Mouse (Mus musculus): ENCODE results near the gene Fgfr2.

Fgfr2 gene

GRCm38 (mm10) chr7:132889691-132890090 is 233.5 kb downstream of the Fgfr2 start:
- no peak for DNase-seq (ENCODE audit: low read depth, low spot score)

GRCm38 (mm10) chr7:132888518-132889249 is 234.5 kb downstream of the Fgfr2 start:
- no peak for DNase-seq (ENCODE audit: low read depth, low spot score)

- no peak for DNase-seq (ENCODE audit: low read depth, low spot score)
Observed at GRCm38 (mm10) chr7:132888052-132888451, 235.1 kb downstream of the Fgfr2 start.

GRCm38 (mm10) chr7:132887019-132887804 is 235.9 kb downstream of the Fgfr2 start:
- no peak for DNase-seq (ENCODE audit: low read depth, low spot score)

- no peak for DNase-seq (ENCODE audit: low read depth, low spot score)
Observed at GRCm38 (mm10) chr7:132884031-132884430, 239.1 kb downstream of the Fgfr2 start.

- DNase-seq (ENCODE audit: low read depth, low spot score) = no peak
Observed at GRCm38 (mm10) chr7:132882343-132882742, 240.8 kb downstream of the Fgfr2 start.

GRCm38 (mm10) chr7:132880276-132880675 is 242.9 kb downstream of the Fgfr2 start:
- no peak for DNase-seq (ENCODE audit: low read depth, low spot score)

- no peak for DNase-seq (ENCODE audit: low read depth, low spot score)
Observed at GRCm38 (mm10) chr7:132875391-132876086, 247.6 kb downstream of the Fgfr2 start.

GRCm38 (mm10) chr7:132873043-132873442 is 250.1 kb downstream of the Fgfr2 start:
- DNase-seq (ENCODE audit: low read depth, low spot score) = no peak

GRCm38 (mm10) chr7:132866316-132866715 is 256.8 kb downstream of the Fgfr2 start:
- DNase-seq (ENCODE audit: low read depth, low spot score) = no peak

- peak; percentile 84 for DNase-seq (ENCODE audit: low read depth, low spot score)
Observed at GRCm38 (mm10) chr7:132859042-132859958, 263.9 kb downstream of the Fgfr2 start, which contains the start of gene Abraxas2. Abraxas2 (plus strand) TSS chr7:132859225.

- no peak for DNase-seq (ENCODE audit: low read depth, low spot score)
Observed at GRCm38 (mm10) chr7:132858043-132858608, 265.0 kb downstream of the Fgfr2 start.

GRCm38 (mm10) chr7:132856083-132856482 is 267.1 kb downstream of the Fgfr2 start:
- no peak for DNase-seq (ENCODE audit: low read depth, low spot score)

- no peak for DNase-seq (ENCODE audit: low read depth, low spot score)
Observed at GRCm38 (mm10) chr7:132853946-132854345, 269.2 kb downstream of the Fgfr2 start.

- DNase-seq (ENCODE audit: low read depth, low spot score) = no peak
Observed at GRCm38 (mm10) chr7:132853361-132853760, 269.8 kb downstream of the Fgfr2 start.

GRCm38 (mm10) chr7:132852173-132852844 is 270.8 kb downstream of the Fgfr2 start, which contains the start of gene Eef1akmt2:
Eef1akmt2 (minus strand) TSS chr7:132852673.
- DNase-seq (ENCODE audit: low read depth, low spot score) = peak; percentile 79

GRCm38 (mm10) chr7:132843152-132843551 is 280.0 kb downstream of the Fgfr2 start:
- DNase-seq (ENCODE audit: low read depth, low spot score) = no peak

GRCm38 (mm10) chr7:132842455-132842854 is 280.7 kb downstream of the Fgfr2 start:
- no peak for DNase-seq (ENCODE audit: low read depth, low spot score)

GRCm38 (mm10) chr7:132841287-132841686 is 281.9 kb downstream of the Fgfr2 start:
- DNase-seq (ENCODE audit: low read depth, low spot score) = no peak

- no peak for DNase-seq (ENCODE audit: low read depth, low spot score)
Observed at GRCm38 (mm10) chr7:132830955-132831354, 292.2 kb downstream of the Fgfr2 start.
